Mouse (Mus musculus) kidney, postnatal 0 days (tissue): ENCODE data around the gene Traip. TPM values are rescaled to one million over a fixed set of nuclear protein-coding genes. Genes with fewer than 3 reads are reported as not detected.
"Not testable (repeated sequence)": the region's sequence is repeated elsewhere in the genome, so short reads cannot be mapped to it uniquely, and the experiment has no call there.

Source experiments
- ATAC-seq: fragments of 200-750 bp; cut with Nextera tagmentation; replicated peaks from 2 replicates; pipeline ENCODE4 v1.8.0; 2017; ENCODE audit warnings: low read depth, moderate number of reproducible peaks, moderate TSS enrichment, moderate library complexity; ENCODE audit not compliant: low FRiP score
- DNase-seq: peaks from one replicate; pipeline ENCODE4 v3.0.0-alpha.2; 2016; ENCODE audit warnings: low spot score
- H3K27ac ChIP-seq: fragments of 300-500 bp; sonication (generic); 2 replicates; pipeline ENCODE4 v1.5.1; 2014; ENCODE audit warnings: mild to moderate bottlenecking
- H3K27me3 ChIP-seq: fragments of 300-500 bp; sonication (generic); 2 replicates; pipeline ENCODE4 v1.6.1; 2014; ENCODE audit warnings: low read length, mixed read lengths; ENCODE audit not compliant: insufficient read depth
- H3K36me3 ChIP-seq: fragments of 300-500 bp; sonication (generic); 2 replicates; pipeline ENCODE4 v1.6.1; 2014; ENCODE audit warnings: low read length, mixed read lengths; ENCODE audit not compliant: insufficient read depth
- H3K4me1 ChIP-seq: fragments of 300-500 bp; sonication (generic); replicated peaks from 2 replicates; pipeline ENCODE4 v1.6.1; 2014; ENCODE audit warnings: antibody characterized with exemption, low read length, mixed read lengths; ENCODE audit not compliant: insufficient read depth
- H3K4me2 ChIP-seq: fragments of 300-500 bp; sonication (generic); 2 replicates; pipeline ENCODE4 v1.6.1; 2014; ENCODE audit warnings: mild to moderate bottlenecking, low read length, moderate library complexity, mixed read lengths
- H3K4me3 ChIP-seq: fragments of 300-500 bp; sonication (generic); replicated peaks from 2 replicates; pipeline ENCODE4 v1.5.1; 2014; ENCODE audit warnings: low read depth, low read length
- H3K9ac ChIP-seq: fragments of 300-500 bp; sonication (generic); 2 replicates; pipeline ENCODE4 v1.6.1; 2014; ENCODE audit warnings: low read depth, low read length
- H3K9me3 ChIP-seq: fragments of 300-500 bp; sonication (generic); replicated peaks from 2 replicates; pipeline ENCODE4 v1.6.1; 2016; ENCODE audit warnings: low read length, inconsistent platforms, mixed read lengths
- CTCF ChIP-seq: IDR thresholded peaks from 2 replicates; pipeline ENCODE4 v1.5.1; 2016; ENCODE audit warnings: antibody characterized with exemption, low read depth, mild to moderate bottlenecking, moderate library complexity
- WGBS: fragments of 180-500 bp; shearing (Covaris S2); extraction: QIAGEN DNeasy Blood & Tissue Kit; methylation state at CpG from one replicate; pipeline ENCODE4 v1.1.7; 2014; 5-methylcytosine and 5-hydroxymethylcytosine counted together
- polyA plus RNA-seq: library from polyadenylated mRNA; unstranded; fragments of >200 nt; fragmentation: Nextera tagmentation; extraction: Ambion mirVana; gene quantifications from 2 replicates; pipeline ENCODE4 v1.2.1, GENCODE M21; 2015

The Traip gene
- polyA plus RNA-seq, 1 experiment from 2014 or later, result 10.2 TPM

GRCm38 (mm10) chr9:108001922-108002770 lies 52.2 kb downstream of the Traip start, which contains the start of gene Ip6k1:
Gene Ip6k1 (plus strand): TSS chr9:108002501.
- Histone ChIP-seq H3K9me3 (no peaks in the 10 kb centered on the region), H3K27me3 (no peaks in the 10 kb centered on the region), H3K36me3 (no peaks in the 10 kb centered on the region), H3K4me1 (peaks cover 13% of the 10 kb centered on the region; the same call in 1 of the 2 replicates), H3K27ac (peak within 1 kb of the TSS; percentile 95), H3K4me2 (peak within 1 kb of the TSS; percentile 92), H3K4me3 (peak within 1 kb of the TSS; percentile 97), H3K9ac (peak within 1 kb of the TSS; percentile 99)
- WGBS, result under 1% methylated on average over 51 of the region's 51 CpGs
- DNase-seq (peak; percentile 100), ATAC-seq (peak; percentile 98)
- no peak for TF ChIP-seq CTCF

GRCm38 (mm10) chr9:108002778-108003530 lies 53.0 kb downstream of the Traip start:
- H3K4me1 ChIP-seq, result peaks cover 13% of the 10 kb centered on the region; the same call in 1 of the 2 replicates
- under 1% methylated on average over 50 of the region's 50 CpGs for WGBS
- TF ChIP-seq CTCF, result no peak
- peak overlapping the region; percentile 97 for H3K4me3 ChIP-seq
- no peaks in the 10 kb centered on the region for H3K36me3 ChIP-seq
- H3K27ac ChIP-seq, result peak overlapping the region; percentile 95
- H3K9me3 ChIP-seq, result no peaks in the 10 kb centered on the region
- no peaks in the 10 kb centered on the region for H3K27me3 ChIP-seq
- peak; percentile 48 for DNase-seq
- H3K9ac ChIP-seq, result peak overlapping the region; percentile 99
- H3K4me2 ChIP-seq, result peak overlapping the region; percentile 72
- no peak; the same call in 1 of the 2 replicates for ATAC-seq

GRCm38 (mm10) chr9:108003531-108003890 lies 53.6 kb downstream of the Traip start:
- Histone ChIP-seq H3K27me3 (no peaks in the 10 kb centered on the region), H3K4me1 (peaks cover 13% of the 10 kb centered on the region; the same call in 1 of the 2 replicates), H3K27ac (peak overlapping the region; percentile 95; the same call in 1 of the 2 replicates), H3K9me3 (no peaks in the 10 kb centered on the region), H3K4me2 (peak overlapping the region; percentile 72), H3K4me3 (peak overlapping the region; percentile 97), H3K36me3 (no peaks in the 10 kb centered on the region), H3K9ac (peak overlapping the region; percentile 99)
- ATAC-seq, result no peak
- peak; percentile 37 for DNase-seq
- TF ChIP-seq CTCF, result no peak
- WGBS, result 8% methylated on average over 8 of the region's 8 CpGs

GRCm38 (mm10) chr9:108008041-108008440 lies 58.1 kb downstream of the Traip start:
- Histone ChIP-seq H3K4me1 (0 out of 2 replicates have a peak, but pooled peaks cover 5% of the 10 kb centered on the region), H3K4me2 (no peak overlapping the region), H3K27me3 (no peaks in the 10 kb centered on the region), H3K9ac (no peak overlapping the region), H3K27ac (no peak overlapping the region), H3K9me3 (no peaks in the 10 kb centered on the region), H3K36me3 (0 out of 2 replicates have a peak, but pooled peaks cover 2% of the 10 kb centered on the region), H3K4me3 (no peak overlapping the region)
- no peak for TF ChIP-seq CTCF
- ATAC-seq (no peak), DNase-seq (no peak)
- WGBS, result 84% methylated on average over 5 of the region's 5 CpGs

GRCm38 (mm10) chr9:108010385-108010784 lies 60.4 kb downstream of the Traip start:
- Histone ChIP-seq H3K36me3 (0 out of 2 replicates have a peak, but pooled peaks cover 2% of the 10 kb centered on the region), H3K27me3 (no peaks in the 10 kb centered on the region), H3K9me3 (no peaks in the 10 kb centered on the region), H3K9ac (no peak overlapping the region), H3K4me1 (no peaks in the 10 kb centered on the region), H3K4me2 (no peak overlapping the region), H3K4me3 (no peak overlapping the region), H3K27ac (no peak overlapping the region)
- ATAC-seq, result no peak
- TF ChIP-seq CTCF, result no peak
- no peak for DNase-seq

GRCm38 (mm10) chr9:108013577-108013976 lies 63.6 kb downstream of the Traip start:
- H3K4me2 ChIP-seq, H3K36me3 ChIP-seq, H3K4me3 ChIP-seq, H3K4me1 ChIP-seq, H3K9ac ChIP-seq, DNase-seq, H3K27me3 ChIP-seq, H3K27ac ChIP-seq, H3K9me3 ChIP-seq, ATAC-seq: not testable (repeated sequence)
- 91% methylated on average over 2 of the region's 2 CpGs for WGBS
- peak; percentile 35 for TF ChIP-seq CTCF
